Mouse (Mus musculus) thymus, adult 2 months (tissue): ENCODE measurements around the gene Rundc1. TPM values are rescaled to one million over a fixed set of nuclear protein-coding genes. Genes with fewer than 3 reads are reported as not detected.
"Not testable (repeated sequence)": the region's sequence is repeated elsewhere in the genome, so short reads cannot be mapped to it uniquely, and the experiment has no call there.

Experiments used
- DNase-seq: peaks from one replicate; pipeline ENCODE4 v3.0.0; 2021
- H3K27ac ChIP-seq: fragments of 200-500 bp; 2 replicates; pipeline ENCODE4 v1.5.1; 2012; ENCODE audit warnings: low read length, control low read depth; ENCODE audit not compliant: control insufficient read depth, insufficient read depth
- H3K27me3 ChIP-seq: fragments of 200-500 bp; 2 replicates; pipeline ENCODE4 v1.6.1; 2012; ENCODE audit warnings: mild to moderate bottlenecking, low read length, moderate library complexity, mixed read lengths; ENCODE audit not compliant: control insufficient read depth, insufficient read depth
- H3K36me3 ChIP-seq: fragments of 200-500 bp; 2 replicates; pipeline ENCODE4 v1.6.1; 2012; ENCODE audit warnings: mild to moderate bottlenecking, low read length, moderate library complexity; ENCODE audit not compliant: control insufficient read depth, insufficient read depth
- H3K4me1 ChIP-seq: fragments of 200-500 bp; replicated peaks from 2 replicates; pipeline ENCODE4 v1.6.1; 2012; ENCODE audit warnings: low read length; ENCODE audit not compliant: control insufficient read depth, insufficient read depth
- H3K4me3 ChIP-seq: fragments of 200-500 bp; 2 replicates; pipeline ENCODE4 v1.5.1; 2012; ENCODE audit warnings: mild to moderate bottlenecking, low read length, control low read depth, moderate library complexity; ENCODE audit not compliant: control insufficient read depth, insufficient read depth
- CTCF ChIP-seq: fragments of 200-500 bp; IDR thresholded peaks from 2 replicates; pipeline ENCODE4 v1.5.1; 2012; ENCODE audit warnings: mild to moderate bottlenecking, control low read depth, low read length, moderate library complexity, borderline replicate concordance; ENCODE audit not compliant: control insufficient read depth, poor library complexity, insufficient read depth; ENCODE audit errors: extremely low read depth
- POLR2A ChIP-seq: fragments of 200-500 bp; IDR thresholded peaks from 2 replicates; pipeline ENCODE4 v1.6.1; 2012; ENCODE audit warnings: mild to moderate bottlenecking, low read length, control low read depth, moderate library complexity; ENCODE audit not compliant: control insufficient read depth, poor library complexity, insufficient read depth; ENCODE audit errors: extremely low read depth
- WGBS: fragments of 180-500 bp; shearing (Covaris S2); methylation state at CpG from one replicate; pipeline ENCODE4 v1.1.7; 2018; 5-methylcytosine and 5-hydroxymethylcytosine counted together
- polyA plus RNA-seq: library from polyadenylated mRNA; depleted of rRNA; stranded (reverse); fragments of >200 nt; gene quantifications from 2 replicates; pipeline ENCODE4 v1.2.3, GENCODE M21; 2012

The Rundc1 gene
- polyA plus RNA-seq, 1 experiment, result 28.5 TPM

GRCm38 (mm10) chr11:101442127-101442693, 17.3 kb downstream of the Rundc1 start, which contains the start of gene Rpl27:
TSS of gene Rpl27 (plus strand) at chr11:101442298.
- TF ChIP-seq CTCF, result peak; percentile 62; the same call in 1 of the 2 replicates
- peak; percentile 91 for TF ChIP-seq POLR2A
- H3K4me3 ChIP-seq, result peak within 1 kb of the TSS; percentile 66
- no peaks in the 10 kb centered on the region for H3K27me3 ChIP-seq
- H3K36me3 ChIP-seq, result peaks cover 19% of the 10 kb centered on the region
- no peaks in the 10 kb centered on the region; the same call in 1 of the 2 replicates for H3K4me1 ChIP-seq
- DNase-seq, result peak; percentile 97
- H3K27ac ChIP-seq, result peak within 1 kb of the TSS; percentile 40
- under 1% methylated on average over 42 of the region's 42 CpGs for WGBS

GRCm38 (mm10) chr11:101442760-101443159, 17.9 kb downstream of the Rundc1 start:
- TF ChIP-seq POLR2A (no peak), CTCF (no peak)
- no peak for DNase-seq
- 1% methylated on average over 14 of the region's 14 CpGs for WGBS
- peak overlapping the region; percentile 40; the same call in 1 of the 2 replicates for H3K27ac ChIP-seq
- H3K4me1 ChIP-seq, result peaks cover 4% of the 10 kb centered on the region
- peaks cover 19% of the 10 kb centered on the region for H3K36me3 ChIP-seq
- peak overlapping the region; percentile 66 for H3K4me3 ChIP-seq
- H3K27me3 ChIP-seq, result no peaks in the 10 kb centered on the region

GRCm38 (mm10) chr11:101446319-101446718, 21.4 kb downstream of the Rundc1 start:
- no peak overlapping the region for H3K27ac ChIP-seq
- H3K4me1 ChIP-seq, result peaks cover 14% of the 10 kb centered on the region
- no peak for DNase-seq
- H3K27me3 ChIP-seq, result no peaks in the 10 kb centered on the region
- H3K4me3 ChIP-seq, result no peak overlapping the region
- 93% methylated on average over 1 of the region's 1 CpGs for WGBS
- peaks cover 19% of the 10 kb centered on the region for H3K36me3 ChIP-seq
- no peak for TF ChIP-seq CTCF
- TF ChIP-seq POLR2A, result no peak

GRCm38 (mm10) chr11:101446860-101447259, 22.0 kb downstream of the Rundc1 start:
- not testable (repeated sequence) for H3K27ac ChIP-seq, H3K4me3 ChIP-seq, H3K27me3 ChIP-seq, DNase-seq
- Histone ChIP-seq H3K36me3 (peaks cover 19% of the 10 kb centered on the region), H3K4me1 (peaks cover 14% of the 10 kb centered on the region)
- WGBS, result 89% methylated on average over 8 of the region's 8 CpGs

- Histone ChIP-seq H3K36me3 (peaks cover 19% of the 10 kb centered on the region), H3K27me3 (no peaks in the 10 kb centered on the region), H3K27ac (peak overlapping the region; percentile 90), H3K4me3 (peak overlapping the region; percentile 96; the same call in 1 of the 2 replicates), H3K4me1 (peaks cover 16% of the 10 kb centered on the region)
- DNase-seq, result no peak
- WGBS, result 27% methylated on average over 5 of the region's 5 CpGs
- TF ChIP-seq POLR2A (no peak), CTCF (no peak)
These were observed 22.9 kb downstream of the Rundc1 start for GRCm38 (mm10) chr11:101447786-101448185.

- under 1% methylated on average over 10 of the region's 10 CpGs for WGBS
- Histone ChIP-seq H3K27ac (peak within 1 kb of the TSS; percentile 90), H3K4me3 (peak within 1 kb of the TSS; percentile 96), H3K36me3 (peaks cover 18% of the 10 kb centered on the region), H3K27me3 (no peaks in the 10 kb centered on the region), H3K4me1 (peaks cover 16% of the 10 kb centered on the region)
- TF ChIP-seq CTCF (no peak), POLR2A (peak; percentile 59; the same call in 1 of the 2 replicates)
- peak; percentile 76 for DNase-seq
These were observed 23.4 kb downstream of the Rundc1 start, which contains the start of gene Ifi35 for GRCm38 (mm10) chr11:101448274-101448746. TSS of gene Ifi35 (plus strand) at chr11:101448407.

- Histone ChIP-seq H3K4me3 (peak overlapping the region; percentile 96), H3K27me3 (no peaks in the 10 kb centered on the region), H3K4me1 (peaks cover 16% of the 10 kb centered on the region), H3K36me3 (peaks cover 13% of the 10 kb centered on the region), H3K27ac (peak overlapping the region; percentile 90)
- 9% methylated on average over 4 of the region's 4 CpGs for WGBS
- no peak for DNase-seq
- no peak for TF ChIP-seq POLR2A
- no peak for TF ChIP-seq CTCF
These were observed 24.0 kb downstream of the Rundc1 start for GRCm38 (mm10) chr11:101448899-101449298.

GRCm38 (mm10) chr11:101449596-101449995, 24.7 kb downstream of the Rundc1 start:
- H3K27ac ChIP-seq, H3K27me3 ChIP-seq, DNase-seq, H3K36me3 ChIP-seq, H3K4me3 ChIP-seq: not testable (repeated sequence)
- WGBS, result 76% methylated on average over 4 of the region's 4 CpGs
- peaks cover 16% of the 10 kb centered on the region for H3K4me1 ChIP-seq
